Mouse (Mus musculus) spleen, postnatal 36 days (tissue): ENCODE measurements around the gene Usp54.

Experiments
- DNase-seq, 2 experiments: peaks; one replicate each; pipeline ENCODE4 v3.0.0; 2022; ENCODE audit warnings: low spot score in 2 of 2, mixed read lengths in 1 of 2

Usp54 gene

GRCm38 (mm10) chr14:20640644-20641437, at the start of gene Usp54:
Gene Usp54 (minus strand): TSS chr14:20641063.
- peak; percentile 98 for DNase-seq

GRCm38 (mm10) chr14:20689009-20689408, 48.1 kb upstream of the Usp54 start:
- DNase-seq: peak; percentile 25 to 46

GRCm38 (mm10) chr14:20686576-20686975, 45.7 kb upstream of the Usp54 start:
- no peak for DNase-seq

- DNase-seq: peak; percentile 79
Observed at GRCm38 (mm10) chr14:20682498-20682897, 41.6 kb upstream of the Usp54 start.

- DNase-seq: no peak
Observed at GRCm38 (mm10) chr14:20681742-20682141, 40.9 kb upstream of the Usp54 start.

- no peak for DNase-seq
Observed at GRCm38 (mm10) chr14:20677906-20678305, 37.0 kb upstream of the Usp54 start.

GRCm38 (mm10) chr14:20674064-20674833, 33.4 kb upstream of the Usp54 start, which contains the start of gene Sec24c:
Gene Sec24c (plus strand): TSS chr14:20674308.
- peak; percentile 97 to 98 for DNase-seq

GRCm38 (mm10) chr14:20673735-20674063, 32.8 kb upstream of the Usp54 start:
- DNase-seq: no peak

GRCm38 (mm10) chr14:20672990-20673389, 32.1 kb upstream of the Usp54 start:
- peak in 1 of 2 experiments; percentile 36 for DNase-seq

GRCm38 (mm10) chr14:20668154-20668810, 27.4 kb upstream of the Usp54 start, which contains the start of gene Synpo2l:
Gene Synpo2l (minus strand): TSS chr14:20668354.
- no peak for DNase-seq

GRCm38 (mm10) chr14:20667469-20667868, 26.6 kb upstream of the Usp54 start:
- DNase-seq: no peak

- no peak for DNase-seq
Observed at GRCm38 (mm10) chr14:20664436-20664835, 23.6 kb upstream of the Usp54 start.

- DNase-seq: no peak
Observed at GRCm38 (mm10) chr14:20663601-20664000, 22.7 kb upstream of the Usp54 start.

GRCm38 (mm10) chr14:20662740-20663139, 21.9 kb upstream of the Usp54 start:
- no peak for DNase-seq

- no peak for DNase-seq
Observed at GRCm38 (mm10) chr14:20661661-20662331, 20.9 kb upstream of the Usp54 start.

GRCm38 (mm10) chr14:20660827-20661660, 20.2 kb upstream of the Usp54 start:
- peak; percentile 88 to 92 for DNase-seq

GRCm38 (mm10) chr14:20659687-20660086, 18.8 kb upstream of the Usp54 start:
- no peak for DNase-seq

- no peak for DNase-seq
Observed at GRCm38 (mm10) chr14:20658902-20659301, 18.0 kb upstream of the Usp54 start.

- DNase-seq: peak in 1 of 2 experiments; percentile 28
Observed at GRCm38 (mm10) chr14:20658326-20658725, 17.5 kb upstream of the Usp54 start.

- no peak for DNase-seq
Observed at GRCm38 (mm10) chr14:20656361-20656760, 15.5 kb upstream of the Usp54 start, which contains the start of gene Myoz1. Gene Myoz1 (minus strand): TSS chr14:20656540.

- no peak for DNase-seq
Observed at GRCm38 (mm10) chr14:20655731-20656130, 14.9 kb upstream of the Usp54 start.
